Mouse (Mus musculus) midbrain, postnatal 0 days (tissue): ENCODE data around the gene Oxnad1. TPM values are rescaled to one million over a fixed set of nuclear protein-coding genes. Genes with fewer than 3 reads are reported as not detected.
A peak's percentile ranks its signal among the peaks of the same experiment; 100 is the strongest.

Experiments
- ATAC-seq: fragments of 200-750 bp; cut with Nextera tagmentation; 2 replicates; pipeline ENCODE4 v1.8.0; 2017; ENCODE audit warnings: moderate number of reproducible peaks, mild to moderate bottlenecking, moderate TSS enrichment, moderate library complexity; ENCODE audit not compliant: low FRiP score
- DNase-seq: peaks from one replicate; pipeline ENCODE4 v3.0.0-alpha.2; 2015; ENCODE audit warnings: low spot score
- H3K27ac ChIP-seq: fragments of 300-500 bp; sonication (generic); 2 replicates; pipeline ENCODE4 v1.5.1; 2014; ENCODE audit warnings: low read depth, mild to moderate bottlenecking, low read length, mixed read lengths
- H3K27me3 ChIP-seq: fragments of 300-500 bp; sonication (generic); 2 replicates; pipeline ENCODE4 v1.6.1; 2014; ENCODE audit warnings: low read length, control low read depth, mixed read lengths; ENCODE audit not compliant: insufficient read depth
- H3K36me3 ChIP-seq: fragments of 300-500 bp; sonication (generic); 2 replicates; pipeline ENCODE4 v1.6.1; 2014; ENCODE audit warnings: low read length, control low read depth, mixed read lengths; ENCODE audit not compliant: insufficient read depth
- H3K4me1 ChIP-seq: fragments of 300-500 bp; sonication (generic); 2 replicates; pipeline ENCODE4 v1.6.1; 2014; ENCODE audit warnings: mild to moderate bottlenecking, control low read depth, antibody characterized with exemption, low read length, mixed read lengths; ENCODE audit not compliant: insufficient read depth
- H3K4me2 ChIP-seq: fragments of 300-500 bp; sonication (generic); 2 replicates; pipeline ENCODE4 v1.6.1; 2014; ENCODE audit warnings: low read depth, mild to moderate bottlenecking, low read length, mixed read lengths; ENCODE audit not compliant: poor library complexity, severe bottlenecking
- H3K4me3 ChIP-seq: fragments of 300-500 bp; sonication (generic); 2 replicates; pipeline ENCODE4 v1.5.1; 2014; ENCODE audit warnings: low read depth, mild to moderate bottlenecking, low read length, moderate library complexity
- H3K9ac ChIP-seq: fragments of 300-500 bp; sonication (generic); replicated peaks from 2 replicates; pipeline ENCODE4 v1.6.1; 2014; ENCODE audit warnings: mild to moderate bottlenecking, low read length, moderate library complexity, mixed read lengths; ENCODE audit not compliant: poor library complexity, severe bottlenecking
- H3K9me3 ChIP-seq: fragments of 300-500 bp; sonication (generic); 2 replicates; pipeline ENCODE4 v1.6.1; 2016; ENCODE audit warnings: low read length, control low read depth
- CTCF ChIP-seq: IDR thresholded peaks from 2 replicates; pipeline ENCODE4 v1.5.1; 2016; ENCODE audit warnings: antibody characterized with exemption, mild to moderate bottlenecking
- WGBS: fragments of 180-500 bp; shearing (Covaris S2); extraction: QIAGEN DNeasy Blood & Tissue Kit; methylation state at CpG from one replicate; pipeline ENCODE4 v1.1.7; 2014; 5-methylcytosine and 5-hydroxymethylcytosine counted together
- polyA plus RNA-seq: library from polyadenylated mRNA; unstranded; fragments of >200 nt; fragmentation: Nextera tagmentation; extraction: Ambion mirVana; gene quantifications from 2 replicates; pipeline ENCODE4 v1.2.1, GENCODE M21; 2015
- total RNA-seq: library from RNA; depleted of rRNA; stranded (reverse); fragments of >200 nt; gene quantifications from 2 replicates; pipeline ENCODE4 v1.2.3, GENCODE M21; 2014

The Oxnad1 gene
- total and polyA plus RNA-seq, 2 experiments from 2014 or later, result 17.8 to 22.6 TPM

GRCm38 (mm10) chr14:32053895-32054294, 31.3 kb upstream of the Oxnad1 start:
- H3K9ac ChIP-seq, result no peak overlapping the region
- H3K27me3 ChIP-seq, result no peaks in the 10 kb centered on the region
- no peak overlapping the region for H3K27ac ChIP-seq
- DNase-seq, result no peak
- no peak for ATAC-seq
- H3K36me3 ChIP-seq, result no peaks in the 10 kb centered on the region
- no peak for TF ChIP-seq CTCF
- H3K4me1 ChIP-seq, result no peaks in the 10 kb centered on the region
- WGBS, result 80% methylated on average over 5 of the region's 5 CpGs
- no peaks in the 10 kb centered on the region for H3K9me3 ChIP-seq
- no peak overlapping the region for H3K4me3 ChIP-seq
- no peak overlapping the region for H3K4me2 ChIP-seq

DNA sequence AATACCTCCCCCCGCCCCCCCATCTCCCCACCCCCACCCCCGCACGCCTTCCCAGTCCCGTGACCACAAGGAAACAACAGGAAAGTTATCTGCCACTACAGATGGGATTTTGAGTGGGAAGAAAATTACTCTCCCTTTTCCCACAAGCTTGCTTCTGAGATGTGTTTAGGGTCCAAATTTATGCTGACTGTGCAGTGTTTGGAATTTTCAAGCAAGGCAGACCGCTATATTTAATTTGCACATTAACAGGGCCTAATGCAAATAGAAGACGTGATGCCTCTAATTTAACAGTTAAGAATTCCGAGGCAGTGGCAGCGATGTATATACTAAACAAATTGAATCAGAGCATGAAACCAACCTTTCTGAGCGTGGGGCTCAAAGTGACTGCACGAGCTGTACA, 30.4 kb upstream of the Oxnad1 start:
- TF ChIP-seq CTCF, result no peak
- DNase-seq, result no peak
- WGBS, result 60% methylated on average over 10 of the region's 10 CpGs

DNA sequence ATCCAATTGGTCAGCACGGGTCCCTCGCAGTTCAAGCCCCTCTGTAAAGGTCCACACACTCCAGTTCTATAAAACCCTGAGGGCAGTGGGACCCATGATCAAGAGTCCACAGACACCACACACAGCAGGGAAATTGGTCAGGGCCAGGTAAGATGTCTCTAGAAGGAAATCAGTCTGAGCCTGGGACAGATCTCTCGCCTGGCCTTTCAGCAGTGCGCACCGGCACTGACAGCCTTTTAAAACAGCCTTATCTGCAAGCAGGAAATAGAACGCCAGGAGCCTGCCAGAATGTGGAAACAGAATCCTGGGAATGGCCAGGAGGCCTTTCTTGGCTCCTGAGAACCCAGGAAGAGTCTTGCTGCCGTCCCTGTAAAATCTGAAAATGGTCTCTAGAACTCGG, 29.4 kb upstream of the Oxnad1 start:
- Histone ChIP-seq H3K27me3 (no peaks in the 10 kb centered on the region), H3K36me3 (no peaks in the 10 kb centered on the region), H3K4me3 (no peak overlapping the region), H3K9ac (no peak overlapping the region), H3K27ac (no peak overlapping the region), H3K9me3 (no peaks in the 10 kb centered on the region), H3K4me1 (no peaks in the 10 kb centered on the region), H3K4me2 (no peak overlapping the region)
- TF ChIP-seq CTCF, result no peak
- DNase-seq (no peak), ATAC-seq (no peak)
- WGBS, result 91% methylated on average over 8 of the region's 8 CpGs

More for the DNA sequence above, 30.4 kb upstream of the Oxnad1 start:
- Histone ChIP-seq H3K4me1 (no peaks in the 10 kb centered on the region), H3K4me3 (no peak overlapping the region), H3K27me3 (no peaks in the 10 kb centered on the region), H3K9ac (no peak overlapping the region), H3K36me3 (no peaks in the 10 kb centered on the region), H3K9me3 (no peaks in the 10 kb centered on the region), H3K27ac (no peak overlapping the region), H3K4me2 (no peak overlapping the region)
- no peak for ATAC-seq

- DNase-seq (no peak), ATAC-seq (no peak)
- H3K4me3 ChIP-seq, result no peak overlapping the region
- TF ChIP-seq CTCF, result peak; percentile 44; the same call in 1 of the 2 replicates
- H3K4me1 ChIP-seq, result no peaks in the 10 kb centered on the region
- H3K9ac ChIP-seq, result no peak overlapping the region
- H3K36me3 ChIP-seq, result no peaks in the 10 kb centered on the region
- no peak overlapping the region for H3K27ac ChIP-seq
- 99% methylated on average over 2 of the region's 2 CpGs for WGBS
- no peak overlapping the region for H3K4me2 ChIP-seq
- H3K9me3 ChIP-seq, result no peaks in the 10 kb centered on the region
- no peaks in the 10 kb centered on the region for H3K27me3 ChIP-seq
These were observed 28.5 kb upstream of the Oxnad1 start for GRCm38 (mm10) chr14:32056675-32057074.

DNA sequence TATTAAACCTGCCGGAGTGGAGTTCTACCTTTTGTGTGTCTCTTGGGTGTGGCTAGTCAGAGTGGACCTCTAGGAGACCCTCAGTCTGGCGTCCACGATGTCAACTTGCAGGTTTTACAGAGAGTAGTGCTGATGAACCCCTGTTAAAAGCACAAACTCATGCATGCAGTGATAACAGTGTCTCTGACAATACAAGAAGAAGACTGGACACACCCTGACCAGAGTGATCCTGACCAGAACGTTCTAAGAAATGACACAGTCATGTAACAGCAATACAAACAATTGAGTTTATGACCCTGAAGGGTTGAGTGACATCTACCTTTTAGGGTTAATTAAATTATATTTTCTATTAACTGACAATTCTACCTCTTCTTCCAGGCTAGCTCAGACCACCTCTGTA, 27.5 kb upstream of the Oxnad1 start:
- H3K4me2 ChIP-seq, result no peak overlapping the region

DNA sequence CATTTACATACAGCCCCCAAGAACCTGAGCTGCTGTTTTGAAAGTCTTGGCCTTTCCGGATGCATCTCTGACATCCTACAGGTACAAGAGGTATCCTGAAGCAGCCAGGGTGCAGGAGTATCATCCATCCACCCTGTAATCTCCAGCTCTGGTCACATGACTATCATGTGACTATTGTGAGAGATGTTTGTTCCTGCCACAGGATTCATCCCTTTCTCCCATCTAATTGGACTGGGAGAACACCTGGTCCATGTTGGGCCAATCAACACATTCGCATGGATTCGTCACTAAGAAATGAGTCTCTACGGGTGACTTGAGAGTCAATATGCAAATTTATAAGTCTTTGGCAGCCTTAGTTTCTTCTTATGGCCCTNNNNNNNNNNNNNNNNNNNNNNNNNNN, 23.8 kb upstream of the Oxnad1 start:
- no peak overlapping the region for H3K27ac ChIP-seq
- no peak overlapping the region for H3K4me3 ChIP-seq
- no peak overlapping the region for H3K9ac ChIP-seq
- H3K4me2 ChIP-seq, result no peak overlapping the region
- WGBS, result 91% methylated on average over 4 of the region's 4 CpGs
- no peaks in the 10 kb centered on the region for H3K9me3 ChIP-seq
- H3K27me3 ChIP-seq, result no peaks in the 10 kb centered on the region
- DNase-seq (no peak), ATAC-seq (no peak)
- no peaks in the 10 kb centered on the region for H3K4me1 ChIP-seq
- no peak for TF ChIP-seq CTCF
- H3K36me3 ChIP-seq, result no peaks in the 10 kb centered on the region

More for the DNA sequence above, 27.5 kb upstream of the Oxnad1 start:
- no peak overlapping the region for H3K27ac ChIP-seq
- H3K27me3 ChIP-seq, result no peaks in the 10 kb centered on the region
- H3K36me3 ChIP-seq, result no peaks in the 10 kb centered on the region
- WGBS, result 88% methylated on average over 4 of the region's 4 CpGs
- ATAC-seq (no peak), DNase-seq (no peak)
- H3K9ac ChIP-seq, result no peak overlapping the region
- no peaks in the 10 kb centered on the region for H3K4me1 ChIP-seq
- no peak for TF ChIP-seq CTCF
- no peak overlapping the region for H3K4me3 ChIP-seq
- no peaks in the 10 kb centered on the region for H3K9me3 ChIP-seq

- Histone ChIP-seq H3K4me1 (no peaks in the 10 kb centered on the region), H3K9me3 (no peaks in the 10 kb centered on the region), H3K36me3 (no peaks in the 10 kb centered on the region), H3K27ac (no peak overlapping the region), H3K9ac (no peak overlapping the region), H3K4me3 (no peak overlapping the region), H3K27me3 (no peaks in the 10 kb centered on the region), H3K4me2 (no peak overlapping the region)
- TF ChIP-seq CTCF, result no peak
- ATAC-seq, result no peak
- DNase-seq, result no peak
These were observed 12.4 kb upstream of the Oxnad1 start for GRCm38 (mm10) chr14:32072807-32073206.
